Mouse (Mus musculus) liver, postnatal 0 days (tissue): ENCODE measurements around the gene Ctc1.

Experiments used
- CTCF ChIP-seq: sonication (generic); IDR thresholded peaks from 2 replicates; pipeline ENCODE4 v1.5.1; 2016; ENCODE audit warnings: antibody characterized with exemption, low read depth
- EP300 ChIP-seq: IDR thresholded peaks from 2 replicates; pipeline ENCODE4 v1.6.1; 2016; ENCODE audit warnings: antibody characterized with exemption, low read depth, mild to moderate bottlenecking

- TF ChIP-seq CTCF, result no peak
- TF ChIP-seq EP300, result no peak
These were observed 54.4 kb downstream of the Ctc1 start for GRCm38 (mm10) chr11:69070093-69070492.
